Mouse (Mus musculus): ENCODE results near the gene Kirrel3.
A peak's percentile ranks its signal among the peaks of the same experiment; 100 is the strongest.

The Kirrel3 gene

GRCm38 (mm10) chr9:34498651-34499050 is 13.0 kb downstream of the Kirrel3 start:
- peak; percentile 25 for DNase-seq (ENCODE audit: low read depth, low spot score)

GRCm38 (mm10) chr9:34507164-34507563 is 21.5 kb downstream of the Kirrel3 start:
- DNase-seq (ENCODE audit: low read depth, low spot score), result no peak

- DNase-seq (ENCODE audit: low read depth, low spot score), result no peak
Measured at GRCm38 (mm10) chr9:34518861-34519260, 33.2 kb downstream of the Kirrel3 start.

- DNase-seq (ENCODE audit: low read depth, low spot score), result no peak
Measured at GRCm38 (mm10) chr9:34520234-34520950, 34.7 kb downstream of the Kirrel3 start.

GRCm38 (mm10) chr9:34525695-34526094 is 40.0 kb downstream of the Kirrel3 start:
- no peak for DNase-seq (ENCODE audit: low read depth, low spot score)

DNA sequence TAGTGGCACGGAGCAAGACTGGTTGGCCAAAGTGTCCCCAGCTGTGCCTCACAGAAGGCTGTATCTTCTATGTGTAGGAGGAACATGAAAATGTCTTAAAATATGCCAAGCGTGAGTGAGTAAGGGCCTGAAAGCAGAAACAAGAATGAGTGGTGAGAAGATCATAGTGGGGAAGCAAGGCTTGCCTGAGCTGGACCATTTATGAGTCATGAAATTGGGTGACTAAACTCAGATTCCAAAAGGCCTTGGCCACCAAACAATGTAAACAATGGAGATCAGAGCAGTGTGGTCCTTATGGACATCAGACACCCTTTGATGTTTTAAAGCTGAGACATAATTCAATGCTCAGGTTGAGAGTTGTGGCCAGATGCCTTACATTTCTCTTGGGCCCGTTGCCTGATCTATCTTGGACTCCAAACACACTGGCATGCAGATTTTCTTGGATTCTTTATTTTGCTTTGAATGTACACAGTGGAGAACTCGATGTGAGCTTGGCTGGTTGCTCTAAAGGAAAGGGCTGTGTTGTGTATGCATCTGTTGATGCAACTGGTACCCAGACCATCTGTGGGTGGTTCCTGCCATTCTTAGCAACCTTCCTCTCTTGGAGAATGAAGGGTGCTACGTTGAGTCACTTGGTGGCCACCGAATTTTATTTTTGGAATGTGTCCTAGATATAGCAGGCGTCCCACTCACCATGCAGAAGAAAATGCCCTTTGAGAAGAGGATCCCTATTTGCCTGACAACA is 53.1 kb downstream of the Kirrel3 start:
- no peak for DNase-seq (ENCODE audit: low read depth, low spot score)

DNA sequence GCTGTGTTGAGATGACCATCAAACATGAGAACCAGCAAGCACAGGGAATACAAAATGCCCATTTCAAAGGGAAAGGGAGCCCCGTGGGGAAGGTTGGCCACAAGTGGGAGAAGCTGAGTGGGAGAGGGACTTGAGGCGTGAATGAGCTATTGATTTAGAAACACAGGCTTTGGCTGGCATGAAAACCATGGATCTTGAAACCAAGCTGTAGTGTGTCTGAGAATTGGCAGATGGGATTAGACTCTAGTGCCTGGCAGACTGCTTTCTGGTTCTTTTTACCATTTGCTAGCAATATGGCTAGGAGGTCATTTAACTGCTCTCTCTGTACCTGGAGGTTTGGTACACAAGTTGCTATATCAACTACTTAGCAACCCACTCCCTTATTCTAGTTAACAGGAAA is 56.2 kb downstream of the Kirrel3 start:
- DNase-seq (ENCODE audit: low read depth, low spot score), result no peak

GRCm38 (mm10) chr9:34555699-34556098 is 70.0 kb downstream of the Kirrel3 start:
- DNase-seq (ENCODE audit: low read depth, low spot score), result no peak

- DNase-seq (ENCODE audit: low read depth, low spot score), result no peak
Measured at GRCm38 (mm10) chr9:34557846-34558245, 72.2 kb downstream of the Kirrel3 start.

DNA sequence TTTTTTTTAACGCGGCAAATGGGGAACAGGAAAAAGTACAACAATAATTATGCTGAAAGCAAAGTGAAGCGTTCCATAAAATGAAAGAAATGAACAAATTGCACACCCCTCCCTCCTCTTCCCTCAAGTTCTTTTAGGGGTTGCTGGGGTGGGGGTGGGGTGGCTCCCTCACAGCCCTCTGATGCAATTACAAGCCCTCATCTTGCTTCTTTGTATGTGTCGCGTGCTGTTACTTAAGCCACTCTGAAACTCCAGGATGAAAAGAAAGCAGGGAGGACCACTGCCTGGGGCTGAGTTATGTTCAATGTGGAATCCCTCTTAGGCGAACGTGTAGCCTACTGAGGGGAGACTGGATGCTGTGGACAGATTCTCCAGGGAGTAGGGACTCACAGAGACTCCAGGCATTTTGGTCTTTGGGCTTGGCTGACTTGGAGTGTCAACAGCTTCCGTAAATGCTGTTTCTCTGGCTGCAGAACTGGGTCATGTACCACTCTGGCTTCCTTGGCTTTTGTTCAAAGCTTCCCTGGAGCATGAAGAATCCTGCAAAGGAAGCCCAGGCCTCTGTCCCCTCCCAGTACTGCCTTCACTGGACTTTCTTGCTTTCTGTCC is 72.7 kb downstream of the Kirrel3 start:
- DNase-seq (ENCODE audit: low read depth, low spot score), result no peak

GRCm38 (mm10) chr9:34559102-34559501 is 73.4 kb downstream of the Kirrel3 start:
- no peak for DNase-seq (ENCODE audit: low read depth, low spot score)

DNA sequence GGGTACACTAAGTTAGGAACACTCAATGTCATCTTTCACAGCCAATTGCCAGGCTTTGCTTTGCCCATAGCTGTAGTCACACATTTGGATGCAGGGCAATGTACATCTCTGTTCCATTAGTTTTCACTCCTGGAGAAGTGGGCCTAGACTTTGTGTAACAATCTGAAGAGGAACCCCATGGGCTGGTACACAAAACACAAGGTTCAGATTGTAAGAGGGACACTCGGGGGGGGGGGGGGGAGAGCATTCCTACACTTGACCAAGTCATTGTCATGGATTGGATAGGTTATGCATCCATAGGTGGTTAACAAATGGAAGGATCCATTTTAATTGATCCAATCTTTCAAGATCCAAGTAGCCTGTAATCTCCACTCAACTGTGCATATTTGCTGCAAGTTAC is 75.6 kb downstream of the Kirrel3 start:
- DNase-seq (ENCODE audit: low read depth, low spot score), result no peak

- DNase-seq (ENCODE audit: low read depth, low spot score), result no peak
Measured at GRCm38 (mm10) chr9:34562437-34563000, 76.8 kb downstream of the Kirrel3 start.

DNA sequence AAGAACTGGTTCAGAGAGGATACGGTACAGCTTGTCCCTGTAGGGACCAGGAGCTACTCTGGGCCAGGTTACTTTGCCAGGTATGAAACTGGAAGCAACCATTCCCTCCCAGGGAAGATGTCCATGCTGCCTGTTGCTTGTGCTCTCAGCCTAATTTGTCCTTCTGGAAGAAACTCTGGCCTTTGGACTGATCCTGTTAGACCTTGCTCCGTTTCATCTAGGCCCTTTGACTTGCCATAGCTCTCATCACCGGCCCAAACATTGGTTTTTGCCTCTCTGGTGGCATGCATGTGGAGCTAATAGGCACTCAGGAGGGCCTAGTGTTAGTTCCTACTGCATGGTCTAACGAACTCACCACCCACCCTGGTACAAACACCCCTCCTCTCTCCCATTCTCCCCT is 88.2 kb downstream of the Kirrel3 start:
- DNase-seq (ENCODE audit: low read depth, low spot score), result no peak

- no peak for DNase-seq (ENCODE audit: low read depth, low spot score)
Measured at GRCm38 (mm10) chr9:34574611-34575010, 88.9 kb downstream of the Kirrel3 start.

DNA sequence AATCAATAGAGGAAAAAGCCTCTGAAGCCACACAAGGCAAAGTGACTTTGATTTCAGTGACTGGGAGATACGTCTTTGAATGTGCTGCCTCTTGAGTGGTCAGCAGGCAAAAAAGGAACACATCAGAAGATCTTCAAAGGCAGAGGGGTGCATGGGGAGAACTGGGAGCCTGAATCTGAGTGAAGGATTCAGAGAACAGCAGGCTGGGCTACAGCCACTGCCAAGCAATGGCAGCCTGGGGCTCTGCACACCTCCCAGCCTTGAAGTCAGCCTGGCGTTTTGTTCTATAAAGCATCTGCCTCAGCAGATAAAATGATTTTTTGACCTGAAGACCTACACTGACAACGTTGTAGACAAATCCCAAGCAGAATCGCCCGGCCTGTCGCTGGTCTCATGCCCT is 93.5 kb downstream of the Kirrel3 start:
- no peak for DNase-seq (ENCODE audit: low read depth, low spot score)

DNA sequence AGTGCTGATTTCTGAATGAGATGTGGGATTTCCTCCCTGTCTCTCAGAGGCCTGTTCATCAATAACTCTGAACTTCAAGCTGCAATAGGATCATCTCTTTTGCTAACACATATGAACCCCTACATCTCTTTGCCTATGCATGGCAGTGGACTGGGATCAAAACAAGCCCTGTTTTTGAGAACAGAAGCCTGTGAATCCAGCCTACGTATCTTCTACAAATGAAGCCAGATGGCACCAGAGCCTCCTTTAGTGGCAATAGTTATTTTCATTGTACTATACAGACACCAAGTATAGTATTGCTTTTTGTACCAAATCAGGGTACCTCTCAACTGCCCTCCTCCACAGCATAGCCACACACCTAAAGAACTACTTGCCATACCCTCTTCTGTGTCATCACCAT is 94.4 kb downstream of the Kirrel3 start:
- no peak for DNase-seq (ENCODE audit: low read depth, low spot score)

DNA sequence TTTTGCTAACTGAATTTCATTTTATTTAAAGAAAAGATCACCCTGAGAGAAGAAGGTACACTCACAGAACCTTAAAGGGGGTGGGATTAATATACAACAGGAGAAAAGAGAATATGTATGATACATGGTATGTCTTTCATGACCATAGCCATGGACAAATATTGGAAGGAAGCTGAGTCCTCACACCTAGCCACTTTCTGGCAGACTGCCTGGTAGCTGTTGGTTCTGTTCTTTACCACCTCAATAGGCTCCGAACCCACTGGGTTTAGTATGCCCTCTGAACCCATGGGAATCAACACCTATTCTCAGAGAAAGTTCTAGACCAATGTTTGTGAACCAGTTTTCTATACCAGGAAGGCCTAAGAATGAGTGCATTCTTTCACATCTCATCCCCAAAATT is 96.8 kb downstream of the Kirrel3 start:
- no peak for DNase-seq (ENCODE audit: low read depth, low spot score)

DNA sequence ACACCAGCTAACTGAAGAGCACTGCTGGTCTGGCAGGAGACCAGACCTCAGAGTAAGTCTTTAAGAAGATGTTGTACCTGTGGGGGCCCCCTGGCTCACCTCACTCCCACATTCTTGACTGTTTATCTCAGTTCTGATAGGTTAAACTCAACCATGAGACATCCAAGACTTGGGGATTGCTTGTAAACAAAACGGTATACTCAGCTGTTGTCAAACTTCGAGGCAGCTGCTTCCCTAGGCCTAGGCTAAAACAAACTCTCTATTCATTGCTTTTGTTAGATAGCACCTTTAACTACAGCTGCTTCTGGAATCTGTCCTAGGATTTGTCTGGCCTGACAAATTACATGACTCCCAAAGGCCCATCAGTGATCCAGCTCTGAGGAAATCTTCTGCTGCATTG is 99.8 kb downstream of the Kirrel3 start:
- DNase-seq (ENCODE audit: low read depth, low spot score), result no peak

DNA sequence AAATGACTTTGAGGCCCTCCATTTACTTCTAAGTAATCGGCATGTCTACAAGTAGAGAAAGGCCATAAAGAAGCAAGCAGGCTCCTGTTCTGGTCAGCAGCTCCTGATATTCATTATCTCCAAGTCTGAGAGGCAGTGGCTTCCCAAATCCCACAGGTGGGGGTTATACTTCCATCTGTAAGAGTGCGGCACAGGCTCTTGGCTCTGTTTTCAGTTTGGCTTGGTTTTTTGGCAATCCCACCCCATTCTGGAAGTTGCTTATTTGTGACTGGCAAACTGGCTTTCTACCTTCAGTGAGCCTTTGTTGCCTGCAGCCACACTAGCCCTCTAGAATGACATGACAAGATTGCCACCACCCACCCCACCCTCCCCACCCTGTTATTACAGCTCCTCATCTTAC is 100.4 kb downstream of the Kirrel3 start:
- DNase-seq (ENCODE audit: low read depth, low spot score), result no peak

DNA sequence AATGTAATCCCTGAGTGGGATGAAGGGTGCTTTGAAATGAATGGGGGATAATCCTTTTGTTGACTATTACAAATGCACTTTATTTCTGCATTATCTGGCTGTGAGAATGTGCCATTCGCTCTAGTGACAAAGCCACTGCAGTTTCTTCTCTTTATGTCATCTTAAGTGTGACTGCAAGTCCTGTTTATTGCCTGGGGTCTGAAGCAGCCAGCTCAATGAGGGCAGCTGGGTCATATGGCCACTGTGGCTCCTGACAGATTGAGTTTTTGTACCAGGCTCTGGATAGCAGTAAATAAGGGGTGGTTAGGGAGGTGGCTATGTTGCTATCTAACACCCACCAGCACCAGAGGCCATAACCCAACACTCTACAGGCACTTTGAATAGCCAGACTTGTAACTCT is 104.1 kb downstream of the Kirrel3 start:
- no peak for DNase-seq (ENCODE audit: low read depth, low spot score)

GRCm38 (mm10) chr9:34592073-34592610 is 106.4 kb downstream of the Kirrel3 start:
- DNase-seq (ENCODE audit: low read depth, low spot score), result no peak

Data from retina, adult 2 months (tissue).